Mouse (Mus musculus) forebrain, embryonic 12.5 days (tissue): ENCODE measurements at regions not wholly inside any gene's neighbourhood (a gene's known extent, or its start where the extent isn't known, plus 50 kb on each side); places are given as distances from the start of the nearest gene placed in this dataset.

Experiments used
- ATAC-seq: fragments of 200-750 bp; cut with Nextera tagmentation; 2 replicates; pipeline ENCODE4 v1.8.0; 2017; ENCODE audit warnings: moderate TSS enrichment; ENCODE audit not compliant: low FRiP score
- H3K27ac ChIP-seq: fragments of 300-500 bp; sonication (generic); 2 replicates; pipeline ENCODE4 v1.5.1; 2016; ENCODE audit warnings: mild to moderate bottlenecking
- H3K27me3 ChIP-seq: fragments of 300-500 bp; sonication (generic); 2 replicates; pipeline ENCODE4 v1.6.1; 2016; ENCODE audit warnings: mild to moderate bottlenecking
- H3K36me3 ChIP-seq: fragments of 300-500 bp; sonication (generic); replicated peaks from 2 replicates; pipeline ENCODE4 v1.6.1; 2016; ENCODE audit warnings: mild to moderate bottlenecking
- H3K4me1 ChIP-seq: fragments of 300-500 bp; sonication (generic); 2 replicates; pipeline ENCODE4 v1.6.1; 2016
- H3K4me2 ChIP-seq: fragments of 300-500 bp; sonication (generic); 2 replicates; pipeline ENCODE4 v1.6.1; 2016; ENCODE audit warnings: mild to moderate bottlenecking, moderate library complexity
- H3K4me3 ChIP-seq: fragments of 300-500 bp; sonication (generic); replicated peaks from 2 replicates; pipeline ENCODE4 v1.5.1; 2016; ENCODE audit warnings: mild to moderate bottlenecking
- H3K9ac ChIP-seq: fragments of 300-500 bp; sonication (generic); 2 replicates; pipeline ENCODE4 v1.6.1; 2016; ENCODE audit warnings: mild to moderate bottlenecking
- H3K9me3 ChIP-seq: fragments of 300-500 bp; sonication (generic); 2 replicates; pipeline ENCODE4 v1.6.1; 2016
- WGBS: fragments of 180-500 bp; shearing (Covaris S2); methylation state at CpG from one replicate; pipeline ENCODE4 v1.1.7; 2016; 5-methylcytosine and 5-hydroxymethylcytosine counted together

GRCm38 (mm10) chr14:62170385-62170784, 122.0 kb upstream of the Rnaseh2b start:
- Histone ChIP-seq H3K36me3 (no peaks in the 10 kb centered on the region), H3K27me3 (no peaks in the 10 kb centered on the region), H3K27ac (no peak overlapping the region), H3K4me3 (no peak overlapping the region), H3K9ac (no peak overlapping the region), H3K4me1 (peaks cover 28% of the 10 kb centered on the region), H3K4me2 (no peak overlapping the region), H3K9me3 (no peaks in the 10 kb centered on the region)
- 79% methylated on average over 5 of the region's 5 CpGs for WGBS
- no peak for ATAC-seq

GRCm38 (mm10) chr14:62171256-62172047, 120.9 kb upstream of the Rnaseh2b start:
- 67% methylated on average over 15 of the region's 15 CpGs for WGBS
- Histone ChIP-seq H3K4me3 (no peak overlapping the region), H3K9me3 (no peaks in the 10 kb centered on the region), H3K27me3 (no peaks in the 10 kb centered on the region), H3K4me1 (peaks cover 29% of the 10 kb centered on the region), H3K36me3 (no peaks in the 10 kb centered on the region), H3K27ac (no peak overlapping the region), H3K4me2 (no peak overlapping the region), H3K9ac (no peak overlapping the region)
- ATAC-seq = no peak

DNA sequence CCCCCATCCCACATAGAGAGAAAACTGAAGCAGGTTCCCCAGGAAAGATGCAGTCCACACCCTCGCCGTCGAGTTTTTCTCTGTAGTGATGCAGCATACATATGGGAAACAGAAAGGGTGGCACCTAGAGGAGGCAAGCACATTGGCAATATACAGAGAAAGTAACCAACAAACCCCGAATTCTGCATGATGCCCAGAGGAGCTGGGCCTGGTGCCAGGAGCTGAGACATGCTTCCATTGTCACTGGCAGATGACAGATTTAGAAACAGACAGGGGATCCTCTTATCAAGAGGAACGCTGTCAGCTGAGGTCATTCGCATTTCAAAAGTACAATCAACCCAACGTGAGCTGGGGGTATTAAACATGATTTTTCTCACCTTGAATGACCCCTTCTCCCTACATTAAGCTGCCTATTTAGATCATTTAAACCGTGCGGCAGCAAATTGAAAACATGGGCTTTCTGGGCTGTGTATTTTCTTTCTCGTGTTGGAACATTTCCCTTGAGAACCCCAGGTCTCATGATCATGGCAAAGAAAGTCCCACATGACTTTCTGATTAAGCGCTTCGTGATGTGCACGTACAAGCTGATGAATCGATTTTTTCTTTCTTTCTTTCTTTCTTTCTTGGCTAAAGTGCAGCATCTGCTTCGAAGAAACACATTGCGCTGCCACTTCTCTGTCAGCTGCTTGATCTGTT, 118.4 kb upstream of the Rnaseh2b start:
- Histone ChIP-seq H3K36me3 (no peaks in the 10 kb centered on the region), H3K27ac (no peak overlapping the region), H3K4me3 (no peak overlapping the region), H3K4me2 (no peak overlapping the region), H3K4me1 (peaks cover 29% of the 10 kb centered on the region), H3K9me3 (no peaks in the 10 kb centered on the region), H3K27me3 (no peaks in the 10 kb centered on the region), H3K9ac (no peak overlapping the region)
- 62% methylated on average over 16 of the region's 16 CpGs for WGBS
- ATAC-seq = no peak

- H3K36me3 ChIP-seq = no peaks in the 10 kb centered on the region
- no peak overlapping the region for H3K4me3 ChIP-seq
- no peak for ATAC-seq
- WGBS = 66% methylated on average over 12 of the region's 12 CpGs
- peaks cover 27% of the 10 kb centered on the region for H3K4me1 ChIP-seq
- no peaks in the 10 kb centered on the region for H3K9me3 ChIP-seq
- H3K9ac ChIP-seq = no peak overlapping the region
- no peaks in the 10 kb centered on the region for H3K27me3 ChIP-seq
- no peak overlapping the region for H3K4me2 ChIP-seq
- no peak overlapping the region for H3K27ac ChIP-seq
Measured at GRCm38 (mm10) chr14:62175384-62176048, 116.9 kb upstream of the Rnaseh2b start.

DNA sequence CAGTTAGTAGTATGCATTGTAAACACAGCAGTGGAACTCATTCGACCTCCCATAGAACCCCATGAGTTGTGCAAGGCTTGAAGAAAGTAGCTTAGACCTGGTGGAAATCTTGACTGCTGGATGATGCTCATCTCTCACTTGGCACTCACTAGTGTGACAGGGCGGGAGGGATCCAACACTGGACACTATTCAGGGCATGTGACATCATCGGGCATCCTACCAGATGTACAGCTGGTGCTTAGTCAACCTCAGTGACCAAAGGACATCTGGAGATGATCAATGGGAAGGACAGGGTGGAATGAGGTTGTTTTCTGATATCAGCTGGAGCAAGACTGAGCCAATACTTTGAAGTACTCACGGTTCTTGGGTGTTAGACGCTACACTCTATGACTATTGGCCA, 114.9 kb upstream of the Rnaseh2b start:
- no peak for ATAC-seq
- H3K9me3 ChIP-seq = no peaks in the 10 kb centered on the region
- 87% methylated on average over 5 of the region's 5 CpGs for WGBS
- no peaks in the 10 kb centered on the region for H3K27me3 ChIP-seq
- no peaks in the 10 kb centered on the region for H3K36me3 ChIP-seq
- no peak overlapping the region for H3K4me3 ChIP-seq
- no peak overlapping the region for H3K9ac ChIP-seq
- no peak overlapping the region for H3K4me2 ChIP-seq
- H3K4me1 ChIP-seq = peaks cover 22% of the 10 kb centered on the region
- no peak overlapping the region for H3K27ac ChIP-seq

- no peak overlapping the region for H3K4me2 ChIP-seq
- no peaks in the 10 kb centered on the region for H3K4me1 ChIP-seq
- H3K9me3 ChIP-seq = no peaks in the 10 kb centered on the region
- ATAC-seq = no peak
- H3K27me3 ChIP-seq = no peaks in the 10 kb centered on the region
- 85% methylated on average over 11 of the region's 11 CpGs for WGBS
- H3K27ac ChIP-seq = no peak overlapping the region
- H3K36me3 ChIP-seq = no peaks in the 10 kb centered on the region
- no peak overlapping the region for H3K9ac ChIP-seq
- H3K4me3 ChIP-seq = no peak overlapping the region
Measured at GRCm38 (mm10) chr14:62187360-62187759, 105.0 kb upstream of the Rnaseh2b start.

DNA sequence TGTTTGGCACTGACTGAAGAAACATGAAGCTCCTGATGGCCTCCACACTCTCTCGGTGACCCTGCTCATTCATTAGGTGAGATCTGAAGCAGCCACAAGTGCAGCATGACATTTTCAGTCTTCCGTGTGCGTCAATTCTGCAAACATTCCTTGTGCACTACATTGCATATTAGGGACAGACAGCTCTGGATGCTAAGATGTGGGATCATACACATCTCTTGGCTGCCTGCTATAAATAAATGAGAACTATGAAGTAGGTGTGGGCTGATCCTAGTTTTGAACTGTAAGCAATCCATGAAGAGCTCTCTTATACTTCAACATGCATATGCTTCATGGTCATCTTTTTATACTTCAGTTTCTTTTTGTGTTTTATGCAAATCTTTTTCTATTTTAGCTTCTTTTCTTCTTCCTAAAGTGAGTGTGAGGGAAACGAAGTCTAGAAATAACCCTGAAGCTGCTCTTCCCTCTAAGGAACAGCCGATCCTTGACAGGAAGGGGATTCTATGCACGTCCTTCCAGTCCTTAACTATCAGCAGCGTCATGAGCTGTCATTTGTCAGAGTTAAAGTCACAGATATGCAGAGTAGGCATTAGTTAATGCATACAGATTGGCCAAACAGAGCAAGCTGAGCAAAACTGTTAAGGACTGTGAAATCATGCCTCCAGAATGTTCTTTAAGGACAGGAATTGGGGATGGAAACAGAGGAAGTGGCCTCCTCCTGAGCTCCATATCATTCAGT, 104.1 kb upstream of the Rnaseh2b start:
- Histone ChIP-seq H3K4me2 (no peak overlapping the region), H3K4me3 (no peak overlapping the region), H3K9me3 (no peaks in the 10 kb centered on the region), H3K9ac (no peak overlapping the region), H3K27ac (no peak overlapping the region), H3K4me1 (peaks cover 7% of the 10 kb centered on the region), H3K36me3 (no peaks in the 10 kb centered on the region), H3K27me3 (no peaks in the 10 kb centered on the region)
- WGBS = 83% methylated on average over 7 of the region's 7 CpGs
- no peak for ATAC-seq

- Histone ChIP-seq H3K9ac (no peak overlapping the region), H3K9me3 (no peaks in the 10 kb centered on the region), H3K4me2 (no peak overlapping the region), H3K4me1 (peaks cover 9% of the 10 kb centered on the region), H3K36me3 (no peaks in the 10 kb centered on the region), H3K4me3 (no peak overlapping the region), H3K27ac (no peak overlapping the region), H3K27me3 (no peaks in the 10 kb centered on the region)
- ATAC-seq = no peak
- 82% methylated on average over 2 of the region's 2 CpGs for WGBS
Measured at GRCm38 (mm10) chr14:62191624-62192023, 100.8 kb upstream of the Rnaseh2b start.

- Histone ChIP-seq H3K4me1 (peaks cover 18% of the 10 kb centered on the region), H3K4me2 (no peak overlapping the region), H3K4me3 (no peak overlapping the region), H3K27ac (no peak overlapping the region), H3K27me3 (no peaks in the 10 kb centered on the region), H3K9ac (no peak overlapping the region), H3K36me3 (no peaks in the 10 kb centered on the region), H3K9me3 (no peaks in the 10 kb centered on the region)
- ATAC-seq = no peak
- WGBS = 63% methylated on average over 8 of the region's 8 CpGs
Measured at GRCm38 (mm10) chr14:62192814-62193213, 99.6 kb upstream of the Rnaseh2b start.

- 36% methylated on average over 4 of the region's 4 CpGs for WGBS
- Histone ChIP-seq H3K4me2 (no peak overlapping the region), H3K27me3 (no peaks in the 10 kb centered on the region), H3K4me1 (peaks cover 22% of the 10 kb centered on the region), H3K9ac (no peak overlapping the region), H3K9me3 (no peaks in the 10 kb centered on the region), H3K4me3 (no peak overlapping the region), H3K36me3 (no peaks in the 10 kb centered on the region), H3K27ac (no peak overlapping the region)
- ATAC-seq = no peak
Measured at GRCm38 (mm10) chr14:62193371-62193770, 99.0 kb upstream of the Rnaseh2b start.

DNA sequence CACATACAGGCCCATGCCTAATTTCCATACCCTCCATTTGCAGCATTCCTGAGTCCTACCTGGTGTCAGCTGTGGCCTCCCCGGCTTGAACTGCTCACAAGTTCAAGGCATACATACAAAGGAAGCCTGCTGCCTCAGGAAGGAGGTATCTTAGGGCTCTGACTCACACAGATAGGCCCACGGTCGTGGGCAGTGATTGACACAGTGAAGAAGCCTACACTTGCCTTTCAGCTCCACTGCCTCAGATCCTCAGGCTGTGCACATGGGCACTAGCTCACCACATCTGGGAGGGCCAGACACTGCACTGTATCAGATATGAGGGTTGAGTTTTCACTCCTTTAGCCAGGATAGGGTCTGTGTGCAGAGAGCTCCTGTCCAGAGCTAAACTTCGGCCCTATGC, 95.6 kb upstream of the Rnaseh2b start:
- H3K4me2 ChIP-seq = no peak overlapping the region
- no peaks in the 10 kb centered on the region for H3K9me3 ChIP-seq
- WGBS = 70% methylated on average over 4 of the region's 4 CpGs
- peaks cover 22% of the 10 kb centered on the region for H3K4me1 ChIP-seq
- no peaks in the 10 kb centered on the region for H3K27me3 ChIP-seq
- ATAC-seq = no peak
- H3K27ac ChIP-seq = no peak overlapping the region
- H3K9ac ChIP-seq = no peak overlapping the region
- no peak overlapping the region for H3K4me3 ChIP-seq
- H3K36me3 ChIP-seq = no peaks in the 10 kb centered on the region
